ENCODE assay signal across 7 mouse cellular contexts in genomic region chr9:67839981-67840859, GRCm38 (mm10). TPM values are rescaled to one million over a fixed set of nuclear protein-coding genes. Genes with fewer than 3 reads are reported as not detected.
DNase-seq lines count a peak whose midpoint lies in the region; ATAC-seq lines count a peak whose summit lies in the region.

TSS of gene Vps13c (plus strand) at chr9:67840396.

- peak; percentile 96 for ATAC-seq in intestine, embryonic 14.5 days (replicated peaks; ENCODE audit: low FRiP score, low TSS enrichment, low read depth)

- H3K4me3 ChIP-seq in intestine, embryonic 14.5 days (ENCODE audit: low read depth, low read length): peak within 1 kb of the TSS; percentile 76
- peak within 1 kb of the TSS; percentile 79 for H3K4me3 ChIP-seq in midbrain, embryonic 10.5 days

- no peaks in the 10 kb centered on the region for H3K9me3 ChIP-seq in intestine, embryonic 14.5 days (ENCODE audit: control insufficient read depth, low read length)
- H3K9me3 ChIP-seq in midbrain, embryonic 10.5 days (replicated peaks): no peaks in the 10 kb centered on the region

- H3K9ac ChIP-seq in intestine, embryonic 14.5 days (ENCODE audit: low read length): peak within 1 kb of the TSS; percentile 76

- peaks cover 8% of the 10 kb centered on the region; the same call in 1 of the 2 replicates for H3K4me1 ChIP-seq in intestine, embryonic 14.5 days (replicated peaks; ENCODE audit: control insufficient read depth, insufficient read depth, low read length)
- peaks cover 13% of the 10 kb centered on the region for H3K4me1 ChIP-seq in midbrain, embryonic 10.5 days

- H3K36me3 ChIP-seq in intestine, embryonic 14.5 days (ENCODE audit: control insufficient read depth, insufficient read depth, low read length): no peaks in the 10 kb centered on the region
- H3K36me3 ChIP-seq in midbrain, embryonic 10.5 days: no peaks in the 10 kb centered on the region

- H3K4me2 ChIP-seq in intestine, embryonic 14.5 days (ENCODE audit: low read length): peak within 1 kb of the TSS; percentile 84

- WGBS in intestine, embryonic 14.5 days: under 1% methylated on average over 48 of the region's 53 CpGs
- WGBS in midbrain, embryonic 10.5 days: under 1% methylated on average over 51 of the region's 53 CpGs

- H3K27me3 ChIP-seq in intestine, embryonic 14.5 days (replicated peaks; ENCODE audit: control insufficient read depth, insufficient read depth, low read length): no peaks in the 10 kb centered on the region
- H3K27me3 ChIP-seq in midbrain, embryonic 10.5 days (ENCODE audit: low read depth, poor library complexity, severe bottlenecking): no peaks in the 10 kb centered on the region

- intact Hi-C loops in gastrocnemius, postnatal 14 days (cut with DNase I; ENCODE audit: low total_unique reads): loop anchor here (5.0 kb wide), 1 partner anchor 37 kb away; no protein-coding TSS in a partner anchor
- intact Hi-C loops in left cerebral cortex, postnatal 36 days (cut with DNase I): no loop called here

- peak; percentile 71 to 78 for DNase-seq in adrenal gland, adult 18-20 months (ENCODE audit: low spot score in 2 of 2)
- DNase-seq in embryo, embryonic 10 days (ENCODE audit: low spot score): peak; percentile 91
- DNase-seq in gastrocnemius, postnatal 14 days: peak; percentile 85
- DNase-seq in intestine, embryonic 14.5 days (ENCODE audit: low spot score): peak; percentile 88
- peak; percentile 74 to 85 for DNase-seq in left cerebral cortex, postnatal 36 days (ENCODE audit: low spot score in 2 of 2)
- peak; percentile 89 for DNase-seq in midbrain, embryonic 10.5 days (ENCODE audit: low spot score)
- DNase-seq in right cerebral cortex, postnatal 4 days: peak; percentile 82

- no peak within 1 kb of the TSS for H3K27ac ChIP-seq in intestine, embryonic 14.5 days (ENCODE audit: low read depth)
- peak within 1 kb of the TSS; percentile 92 for H3K27ac ChIP-seq in midbrain, embryonic 10.5 days (replicated peaks)

RNA-seq across cellular contexts. Expression of gene Vps13c, which starts in this region (rescaled TPM):
- total RNA-seq in adrenal gland, adult 18-20 months (2021): 10 to 100 TPM; 39.8 to 46.3 TPM
- 10 to 100 TPM; 21.0 to 22.8 TPM for total RNA-seq in gastrocnemius, postnatal 14 days (2021)
- 7.2 and 7.9 TPM in 2 replicates for polyA plus RNA-seq in intestine, embryonic 14.5 days (2014; fragmentation: Nextera tagmentation; extraction: Ambion mirVana)
- 10 to 100 TPM; 68.0 to 80.5 TPM for total RNA-seq in left cerebral cortex, postnatal 36 days (2021)
- polyA plus RNA-seq in midbrain, embryonic 10.5 days (2016; fragmentation: Nextera tagmentation; extraction: Ambion mirVana): 4.0 and 5.1 TPM in 2 replicates
